Mouse (Mus musculus) hindbrain, postnatal 0 days (tissue): ENCODE measurements at regions not wholly inside any gene's neighbourhood (a gene's known extent, or its start where the extent isn't known, plus 50 kb on each side); places are given as distances from the start of the nearest gene placed in this dataset.

Experiments
- ATAC-seq: fragments of 200-750 bp; cut with Nextera tagmentation; 2 replicates; pipeline ENCODE4 v1.8.0; 2017; ENCODE audit warnings: mild to moderate bottlenecking, moderate TSS enrichment, moderate library complexity
- DNase-seq: peaks from one replicate; pipeline ENCODE4 v3.0.0-alpha.2; 2015; ENCODE audit warnings: low spot score
- H3K27ac ChIP-seq: fragments of 300-500 bp; sonication (generic); 2 replicates; pipeline ENCODE4 v1.5.1; 2014; ENCODE audit warnings: mild to moderate bottlenecking
- H3K27me3 ChIP-seq: fragments of 300-500 bp; sonication (generic); 2 replicates; pipeline ENCODE4 v1.6.1; 2014; ENCODE audit warnings: low read length, mixed read lengths; ENCODE audit not compliant: insufficient read depth
- H3K36me3 ChIP-seq: fragments of 300-500 bp; sonication (generic); 2 replicates; pipeline ENCODE4 v1.6.1; 2014; ENCODE audit warnings: low read length, mixed read lengths; ENCODE audit not compliant: insufficient read depth
- H3K4me1 ChIP-seq: fragments of 300-500 bp; sonication (generic); 2 replicates; pipeline ENCODE4 v1.6.1; 2014; ENCODE audit warnings: antibody characterized with exemption, low read length, mixed read lengths; ENCODE audit not compliant: insufficient read depth
- H3K4me2 ChIP-seq: fragments of 300-500 bp; sonication (generic); 2 replicates; pipeline ENCODE4 v1.6.1; 2014; ENCODE audit warnings: low read depth, mild to moderate bottlenecking, low read length, moderate library complexity, mixed read lengths
- H3K4me3 ChIP-seq: fragments of 300-500 bp; sonication (generic); 2 replicates; pipeline ENCODE4 v1.5.1; 2014; ENCODE audit warnings: low read length
- H3K9ac ChIP-seq: fragments of 300-500 bp; sonication (generic); replicated peaks from 2 replicates; pipeline ENCODE4 v1.6.1; 2014; ENCODE audit warnings: mild to moderate bottlenecking, low read length, moderate library complexity, mixed read lengths
- H3K9me3 ChIP-seq: fragments of 300-500 bp; sonication (generic); 2 replicates; pipeline ENCODE4 v1.6.1; 2016; ENCODE audit warnings: low read length, mixed read lengths
- CTCF ChIP-seq: IDR thresholded peaks from 2 replicates; pipeline ENCODE4 v1.5.1; 2016; ENCODE audit warnings: antibody characterized with exemption, control low read depth, low read depth
- WGBS: fragments of 180-500 bp; shearing (Covaris S2); extraction: QIAGEN DNeasy Blood & Tissue Kit; methylation state at CpG from one replicate; pipeline ENCODE4 v1.1.7; 2014; 5-methylcytosine and 5-hydroxymethylcytosine counted together

- 18% methylated on average over 6 of the region's 6 CpGs for WGBS
- Histone ChIP-seq H3K4me2 (0 out of 2 replicates have a peak overlapping the region, but pooled peaks have one; percentile 16), H3K4me3 (no peak overlapping the region), H3K27ac (0 out of 2 replicates have a peak overlapping the region, but pooled peaks have one; percentile 11), H3K9ac (no peak overlapping the region), H3K4me1 (no peaks in the 10 kb centered on the region), H3K9me3 (no peaks in the 10 kb centered on the region), H3K36me3 (no peaks in the 10 kb centered on the region), H3K27me3 (no peaks in the 10 kb centered on the region)
- ATAC-seq (no peak), DNase-seq (no peak)
- TF ChIP-seq CTCF: no peak
Observed at GRCm38 (mm10) chr1:80033522-80033921, 172.5 kb upstream of the Serpine2 start.

- H3K27ac ChIP-seq: 0 out of 2 replicates have a peak overlapping the region, but pooled peaks have one; percentile 11
Observed at GRCm38 (mm10) chr1:80033121-80033520, 172.1 kb upstream of the Serpine2 start.

GRCm38 (mm10) chr1:80032464-80032863, 171.5 kb upstream of the Serpine2 start:
- H3K27ac ChIP-seq: no peak overlapping the region

More at GRCm38 (mm10) chr1:80033121-80033520, 172.1 kb upstream of the Serpine2 start:
- Histone ChIP-seq H3K4me1 (no peaks in the 10 kb centered on the region), H3K4me2 (0 out of 2 replicates have a peak overlapping the region, but pooled peaks have one; percentile 16), H3K9me3 (no peaks in the 10 kb centered on the region), H3K36me3 (no peaks in the 10 kb centered on the region), H3K27me3 (no peaks in the 10 kb centered on the region), H3K9ac (no peak overlapping the region), H3K4me3 (no peak overlapping the region)
- WGBS: 23% methylated on average over 2 of the region's 2 CpGs
- no peak for TF ChIP-seq CTCF
- DNase-seq (no peak), ATAC-seq (no peak)

GRCm38 (mm10) chr1:80030635-80031034, 169.7 kb upstream of the Serpine2 start:
- no peak for DNase-seq
- WGBS: 84% methylated on average over 1 of the region's 1 CpGs

More at GRCm38 (mm10) chr1:80032464-80032863, 171.5 kb upstream of the Serpine2 start:
- DNase-seq (no peak), ATAC-seq (no peak)
- Histone ChIP-seq H3K36me3 (no peaks in the 10 kb centered on the region), H3K4me3 (no peak overlapping the region), H3K4me1 (no peaks in the 10 kb centered on the region), H3K27me3 (no peaks in the 10 kb centered on the region), H3K4me2 (no peak overlapping the region), H3K9ac (no peak overlapping the region), H3K9me3 (no peaks in the 10 kb centered on the region)
- no peak for TF ChIP-seq CTCF

GRCm38 (mm10) chr1:80030224-80030623, 169.2 kb upstream of the Serpine2 start:
- no peak for ATAC-seq
- 79% methylated on average over 3 of the region's 3 CpGs for WGBS
- no peaks in the 10 kb centered on the region for H3K9me3 ChIP-seq

More at GRCm38 (mm10) chr1:80030635-80031034, 169.7 kb upstream of the Serpine2 start:
- no peaks in the 10 kb centered on the region for H3K27me3 ChIP-seq
- no peak for TF ChIP-seq CTCF
- no peak overlapping the region for H3K4me2 ChIP-seq
- no peaks in the 10 kb centered on the region for H3K4me1 ChIP-seq
- ATAC-seq: no peak
- no peak overlapping the region for H3K4me3 ChIP-seq
- no peak overlapping the region for H3K9ac ChIP-seq
- no peaks in the 10 kb centered on the region for H3K9me3 ChIP-seq
- H3K36me3 ChIP-seq: no peaks in the 10 kb centered on the region
- H3K27ac ChIP-seq: no peak overlapping the region

GRCm38 (mm10) chr1:80025863-80026616, 165.1 kb upstream of the Serpine2 start:
- no peak for ATAC-seq
- DNase-seq: no peak
- no peaks in the 10 kb centered on the region for H3K4me1 ChIP-seq
- no peak for TF ChIP-seq CTCF
- no peak overlapping the region for H3K9ac ChIP-seq
- no peaks in the 10 kb centered on the region for H3K36me3 ChIP-seq
- H3K27ac ChIP-seq: no peak overlapping the region
- no peak overlapping the region for H3K4me2 ChIP-seq
- no peak overlapping the region for H3K4me3 ChIP-seq
- H3K27me3 ChIP-seq: no peaks in the 10 kb centered on the region
- 89% methylated on average over 4 of the region's 4 CpGs for WGBS
- H3K9me3 ChIP-seq: no peaks in the 10 kb centered on the region

More at GRCm38 (mm10) chr1:80030224-80030623, 169.2 kb upstream of the Serpine2 start:
- Histone ChIP-seq H3K27ac (no peak overlapping the region), H3K4me2 (no peak overlapping the region), H3K9ac (no peak overlapping the region), H3K27me3 (no peaks in the 10 kb centered on the region), H3K4me1 (no peaks in the 10 kb centered on the region), H3K4me3 (no peak overlapping the region), H3K36me3 (no peaks in the 10 kb centered on the region)
- no peak for TF ChIP-seq CTCF
- no peak for DNase-seq

- no peak overlapping the region for H3K27ac ChIP-seq
- H3K27me3 ChIP-seq: no peaks in the 10 kb centered on the region
- TF ChIP-seq CTCF: no peak
- 64% methylated on average over 6 of the region's 6 CpGs for WGBS
- no peak overlapping the region for H3K4me3 ChIP-seq
- no peak overlapping the region for H3K4me2 ChIP-seq
- ATAC-seq (no peak), DNase-seq (no peak)
- no peaks in the 10 kb centered on the region for H3K4me1 ChIP-seq
- no peak overlapping the region for H3K9ac ChIP-seq
- H3K36me3 ChIP-seq: no peaks in the 10 kb centered on the region
- no peaks in the 10 kb centered on the region for H3K9me3 ChIP-seq
Observed at GRCm38 (mm10) chr1:80023518-80024095, 162.6 kb upstream of the Serpine2 start.
